Mouse (Mus musculus) heart, postnatal 0 days (tissue): ENCODE measurements around the gene Gm45785.

Experiments used
- CTCF ChIP-seq: IDR thresholded peaks from 2 replicates; pipeline ENCODE4 v1.5.1; 2016; ENCODE audit warnings: antibody characterized with exemption, control low read depth, low read depth
- EP300 ChIP-seq: IDR thresholded peaks from 2 replicates; pipeline ENCODE4 v1.6.1; 2016; ENCODE audit warnings: antibody characterized with exemption, low read depth

DNA sequence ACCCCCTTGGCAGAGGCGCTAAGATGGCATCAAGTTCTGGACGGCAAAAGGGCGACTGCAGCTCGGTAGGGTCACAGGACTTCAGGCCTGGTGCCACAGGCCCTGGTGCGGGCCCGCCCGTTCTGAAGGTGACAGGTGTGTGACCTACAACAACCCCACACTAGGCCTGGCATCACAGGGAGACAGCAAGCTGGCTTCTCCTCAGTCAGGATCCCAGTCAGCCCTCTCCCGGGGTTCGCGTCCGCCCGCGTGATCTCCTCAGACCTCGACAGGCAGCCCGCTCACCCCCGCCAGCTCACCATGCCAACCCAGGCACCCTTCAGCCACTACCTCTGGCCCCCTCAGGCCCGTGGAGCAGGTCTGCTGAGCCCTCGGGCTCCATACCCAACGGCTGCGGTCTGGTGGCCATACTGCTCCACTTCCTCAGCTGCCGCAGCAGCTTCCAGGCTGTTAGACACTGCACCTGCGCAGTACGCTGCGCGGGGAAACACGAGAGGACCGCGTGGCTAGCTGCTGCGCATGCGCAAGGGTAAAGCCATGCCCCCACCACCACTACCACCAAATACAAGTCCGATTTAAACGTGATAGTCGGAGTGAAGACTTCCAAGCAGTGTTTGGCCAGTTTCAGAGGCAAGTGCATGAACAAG is 68.6 kb downstream of the Gm45785 start, which contains the start of gene Syce1:
- TF ChIP-seq EP300 (no peak), CTCF (no peak)
